Mouse (Mus musculus): ENCODE measurements around the gene Usp24. TPM values are rescaled to one million over a fixed set of nuclear protein-coding genes. Genes with fewer than 3 reads are reported as not detected.
A peak's percentile ranks its signal among the peaks of the same experiment; 100 is the strongest.
"Not testable (repeated sequence)": the region's sequence is repeated elsewhere in the genome, so short reads cannot be mapped to it uniquely, and the experiment has no call there.

Usp24 gene
- polyA plus RNA-seq, 1 experiment from 2014 or later: 5.4 TPM

GRCm38 (mm10) chr4:106316351-106317178, 552 bp downstream of the Usp24 start:
- no peaks in the 10 kb centered on the region for H3K36me3 ChIP-seq (ENCODE audit: control insufficient read depth, insufficient read depth, low read length)
- peak overlapping the region; percentile 99 for H3K9ac ChIP-seq (ENCODE audit: low read length)
- H3K4me2 ChIP-seq (ENCODE audit: low read depth, low read length): peak overlapping the region; percentile 90
- no peaks in the 10 kb centered on the region for H3K27me3 ChIP-seq (ENCODE audit: control insufficient read depth, insufficient read depth, low read length)
- peak overlapping the region; percentile 90 for H3K27ac ChIP-seq (ENCODE audit: low read length)
- H3K9me3 ChIP-seq (replicated peaks; ENCODE audit: control insufficient read depth, low read length): no peaks in the 10 kb centered on the region
- H3K4me3 ChIP-seq (replicated peaks; ENCODE audit: low read length): peak overlapping the region; percentile 98
- H3K4me1 ChIP-seq (ENCODE audit: control insufficient read depth, insufficient read depth, low read length): peaks cover 29% of the 10 kb centered on the region
- ATAC-seq (ENCODE audit: insufficient read depth, low FRiP score): peak; percentile 69
- WGBS: under 1% methylated on average over 81 of the region's 81 CpGs

- H3K4me2 ChIP-seq (ENCODE audit: low read depth, low read length): peak overlapping the region; percentile 90
- H3K9ac ChIP-seq (ENCODE audit: low read length): peak overlapping the region; percentile 99
- peak overlapping the region; percentile 90 for H3K27ac ChIP-seq (ENCODE audit: low read length)
- no peak for ATAC-seq (ENCODE audit: insufficient read depth, low FRiP score)
- H3K27me3 ChIP-seq (ENCODE audit: control insufficient read depth, insufficient read depth, low read length): no peaks in the 10 kb centered on the region
- H3K4me1 ChIP-seq (ENCODE audit: control insufficient read depth, insufficient read depth, low read length): peaks cover 29% of the 10 kb centered on the region
- peak overlapping the region; percentile 98 for H3K4me3 ChIP-seq (replicated peaks; ENCODE audit: low read length)
- no peaks in the 10 kb centered on the region for H3K36me3 ChIP-seq (ENCODE audit: control insufficient read depth, insufficient read depth, low read length)
- WGBS: 13% methylated on average over 19 of the region's 19 CpGs
- H3K9me3 ChIP-seq (replicated peaks; ENCODE audit: control insufficient read depth, low read length): no peaks in the 10 kb centered on the region
Measured at GRCm38 (mm10) chr4:106317179-106318055, 1.4 kb downstream of the Usp24 start.

GRCm38 (mm10) chr4:106318208-106318607, 2.2 kb downstream of the Usp24 start:
- WGBS: 66% methylated on average over 4 of the region's 4 CpGs
- ATAC-seq (ENCODE audit: insufficient read depth, low FRiP score): no peak
- peak overlapping the region; percentile 99 for H3K9ac ChIP-seq (ENCODE audit: low read length)

GRCm38 (mm10) chr4:106318976-106319375, 3.0 kb downstream of the Usp24 start:
- WGBS: 60% methylated on average over 6 of the region's 6 CpGs
- Histone ChIP-seq H3K9ac (ENCODE audit: low read length) (no peak overlapping the region), H3K9me3 (replicated peaks; ENCODE audit: control insufficient read depth, low read length) (no peaks in the 10 kb centered on the region), H3K27me3 (ENCODE audit: control insufficient read depth, insufficient read depth, low read length) (no peaks in the 10 kb centered on the region), H3K36me3 (ENCODE audit: control insufficient read depth, insufficient read depth, low read length) (no peaks in the 10 kb centered on the region), H3K27ac (ENCODE audit: low read length) (no peak overlapping the region), H3K4me2 (ENCODE audit: low read depth, low read length) (no peak overlapping the region), H3K4me3 (replicated peaks; ENCODE audit: low read length) (no peak overlapping the region), H3K4me1 (ENCODE audit: control insufficient read depth, insufficient read depth, low read length) (peaks cover 32% of the 10 kb centered on the region)
- ATAC-seq (ENCODE audit: insufficient read depth, low FRiP score): no peak

More at GRCm38 (mm10) chr4:106318208-106318607, 2.2 kb downstream of the Usp24 start:
- no peaks in the 10 kb centered on the region for H3K27me3 ChIP-seq (ENCODE audit: control insufficient read depth, insufficient read depth, low read length)
- H3K4me3 ChIP-seq (replicated peaks; ENCODE audit: low read length): peak overlapping the region; percentile 98
- peak overlapping the region; percentile 90 for H3K4me2 ChIP-seq (ENCODE audit: low read depth, low read length)
- no peaks in the 10 kb centered on the region for H3K36me3 ChIP-seq (ENCODE audit: control insufficient read depth, insufficient read depth, low read length)
- H3K27ac ChIP-seq (ENCODE audit: low read length): peak overlapping the region; percentile 90
- H3K9me3 ChIP-seq (replicated peaks; ENCODE audit: control insufficient read depth, low read length): no peaks in the 10 kb centered on the region
- peaks cover 32% of the 10 kb centered on the region for H3K4me1 ChIP-seq (ENCODE audit: control insufficient read depth, insufficient read depth, low read length)

- Histone ChIP-seq H3K9ac (ENCODE audit: low read length) (no peak overlapping the region), H3K4me3 (replicated peaks; ENCODE audit: low read length) (no peak overlapping the region), H3K4me2 (ENCODE audit: low read depth, low read length) (no peak overlapping the region), H3K9me3 (replicated peaks; ENCODE audit: control insufficient read depth, low read length) (no peaks in the 10 kb centered on the region), H3K27me3 (ENCODE audit: control insufficient read depth, insufficient read depth, low read length) (no peaks in the 10 kb centered on the region), H3K4me1 (ENCODE audit: control insufficient read depth, insufficient read depth, low read length) (peaks cover 16% of the 10 kb centered on the region), H3K27ac (ENCODE audit: low read length) (no peak overlapping the region), H3K36me3 (ENCODE audit: control insufficient read depth, insufficient read depth, low read length) (no peaks in the 10 kb centered on the region)
- ATAC-seq (ENCODE audit: insufficient read depth, low FRiP score): no peak
- 88% methylated on average over 10 of the region's 10 CpGs for WGBS
Measured at GRCm38 (mm10) chr4:106322846-106323245, 6.8 kb downstream of the Usp24 start.

- Histone ChIP-seq H3K4me1 (ENCODE audit: control insufficient read depth, insufficient read depth, low read length) (peaks cover 12% of the 10 kb centered on the region), H3K27ac (ENCODE audit: low read length) (no peak overlapping the region), H3K36me3 (ENCODE audit: control insufficient read depth, insufficient read depth, low read length) (no peaks in the 10 kb centered on the region), H3K4me3 (replicated peaks; ENCODE audit: low read length) (no peak overlapping the region), H3K4me2 (ENCODE audit: low read depth, low read length) (no peak overlapping the region), H3K9me3 (replicated peaks; ENCODE audit: control insufficient read depth, low read length) (no peaks in the 10 kb centered on the region), H3K27me3 (ENCODE audit: control insufficient read depth, insufficient read depth, low read length) (no peaks in the 10 kb centered on the region), H3K9ac (ENCODE audit: low read length) (no peak overlapping the region)
- no peak for ATAC-seq (ENCODE audit: insufficient read depth, low FRiP score)
- WGBS: 59% methylated on average over 2 of the region's 2 CpGs
Measured at GRCm38 (mm10) chr4:106323318-106323717, 7.3 kb downstream of the Usp24 start.

- Histone ChIP-seq H3K27ac (ENCODE audit: low read length) (no peak overlapping the region), H3K27me3 (ENCODE audit: control insufficient read depth, insufficient read depth, low read length) (no peaks in the 10 kb centered on the region), H3K9ac (ENCODE audit: low read length) (no peak overlapping the region), H3K4me3 (replicated peaks; ENCODE audit: low read length) (no peak overlapping the region), H3K4me2 (ENCODE audit: low read depth, low read length) (no peak overlapping the region), H3K9me3 (replicated peaks; ENCODE audit: control insufficient read depth, low read length) (no peaks in the 10 kb centered on the region), H3K4me1 (ENCODE audit: control insufficient read depth, insufficient read depth, low read length) (peaks cover 10% of the 10 kb centered on the region; the same call in 1 of the 2 replicates), H3K36me3 (ENCODE audit: control insufficient read depth, insufficient read depth, low read length) (no peaks in the 10 kb centered on the region)
- WGBS: 66% methylated on average over 5 of the region's 5 CpGs
- ATAC-seq (ENCODE audit: insufficient read depth, low FRiP score): peak; percentile 64; the same call in 1 of the 2 replicates
Measured at GRCm38 (mm10) chr4:106327436-106327835, 11.4 kb downstream of the Usp24 start.

GRCm38 (mm10) chr4:106328704-106329103, 12.7 kb downstream of the Usp24 start:
- Histone ChIP-seq H3K4me1 (ENCODE audit: control insufficient read depth, insufficient read depth, low read length) (peaks cover 8% of the 10 kb centered on the region; the same call in 1 of the 2 replicates), H3K9me3 (replicated peaks; ENCODE audit: control insufficient read depth, low read length) (no peaks in the 10 kb centered on the region)
- 87% methylated on average over 4 of the region's 4 CpGs for WGBS

GRCm38 (mm10) chr4:106329171-106329570, 13.2 kb downstream of the Usp24 start:
- not testable (repeated sequence) for H3K27ac ChIP-seq (ENCODE audit: low read length); H3K4me1 ChIP-seq (ENCODE audit: control insufficient read depth, insufficient read depth, low read length); H3K36me3 ChIP-seq (ENCODE audit: control insufficient read depth, insufficient read depth, low read length); H3K9ac ChIP-seq (ENCODE audit: low read length); H3K27me3 ChIP-seq (ENCODE audit: control insufficient read depth, insufficient read depth, low read length); ATAC-seq (ENCODE audit: insufficient read depth, low FRiP score); H3K4me3 ChIP-seq (replicated peaks; ENCODE audit: low read length); H3K9me3 ChIP-seq (replicated peaks; ENCODE audit: control insufficient read depth, low read length); H3K4me2 ChIP-seq (ENCODE audit: low read depth, low read length)
- 90% methylated on average over 6 of the region's 6 CpGs for whole genome bisulfite sequencing

More at GRCm38 (mm10) chr4:106328704-106329103, 12.7 kb downstream of the Usp24 start:
- ATAC-seq (ENCODE audit: insufficient read depth, low FRiP score): no peak
- H3K36me3 ChIP-seq (ENCODE audit: control insufficient read depth, insufficient read depth, low read length): no peaks in the 10 kb centered on the region
- no peaks in the 10 kb centered on the region for H3K27me3 ChIP-seq (ENCODE audit: control insufficient read depth, insufficient read depth, low read length)
- no peak overlapping the region for H3K4me3 ChIP-seq (replicated peaks; ENCODE audit: low read length)
- H3K4me2 ChIP-seq (ENCODE audit: low read depth, low read length): no peak overlapping the region
- no peak overlapping the region for H3K9ac ChIP-seq (ENCODE audit: low read length)
- no peak overlapping the region for H3K27ac ChIP-seq (ENCODE audit: low read length)

All from stomach, embryonic 16.5 days (tissue).